Mouse (Mus musculus) c-Kit-positive CD71-negative TER-119-negative erythroid progenitor cells, embryonic 14.5 days (primary cell): ENCODE results near the gene Gm10130.
"Not testable (repeated sequence)": the region's sequence is repeated elsewhere in the genome, so short reads cannot be mapped to it uniquely, and the experiment has no call there.

Experiments used
- DNase-seq: peaks from one replicate; pipeline ENCODE4 v3.0.0-alpha.2; 2013; ENCODE audit warnings: low read depth

The Gm10130 gene

DNA sequence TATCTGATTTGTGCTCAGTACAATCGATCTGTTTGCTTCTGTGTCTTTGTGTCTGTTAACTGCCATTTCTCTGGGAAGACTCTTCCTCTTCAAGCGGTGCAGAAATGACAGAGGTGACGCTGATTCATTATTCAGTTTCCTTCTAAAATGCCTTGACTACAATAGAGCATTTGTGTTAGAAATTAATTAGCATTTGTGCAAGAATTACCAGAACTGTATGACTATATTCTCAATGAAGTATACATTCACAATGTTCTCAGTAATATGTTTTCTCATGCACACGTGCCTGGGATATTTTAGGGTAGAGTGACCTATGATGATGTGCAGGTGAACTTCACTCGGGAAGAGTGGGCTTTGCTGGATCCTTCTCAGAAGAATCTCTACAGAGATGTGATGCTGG is at the start of gene Gm10130:
Gene Gm10130, plus strand, starts transcription at position 301 of the 400 bp plus-strand sequence.
- DNase-seq, result no peak

- DNase-seq, result no peak
These were observed 29.8 kb upstream of the Gm10130 start for GRCm38 (mm10) chr2:150293669-150294068.

DNA sequence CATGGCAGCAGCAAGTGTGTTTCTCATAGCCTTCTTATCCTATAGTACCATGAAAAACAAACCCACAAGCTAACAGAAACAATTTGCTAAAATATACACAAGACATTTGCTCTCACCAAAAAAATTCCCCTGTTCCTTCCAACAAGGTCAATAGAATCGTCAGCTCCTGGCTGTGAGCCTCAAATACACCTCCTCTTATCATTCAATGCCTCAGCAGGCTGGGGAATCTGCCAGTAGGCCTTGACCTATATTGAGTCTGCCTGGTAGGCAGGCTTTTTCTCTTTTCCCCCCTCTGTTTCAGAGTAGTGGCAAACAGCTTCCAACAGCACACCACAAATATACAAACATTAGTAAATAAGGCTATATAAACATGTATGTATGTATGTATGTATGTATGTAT is 24.4 kb upstream of the Gm10130 start:
- no peak for DNase-seq

DNA sequence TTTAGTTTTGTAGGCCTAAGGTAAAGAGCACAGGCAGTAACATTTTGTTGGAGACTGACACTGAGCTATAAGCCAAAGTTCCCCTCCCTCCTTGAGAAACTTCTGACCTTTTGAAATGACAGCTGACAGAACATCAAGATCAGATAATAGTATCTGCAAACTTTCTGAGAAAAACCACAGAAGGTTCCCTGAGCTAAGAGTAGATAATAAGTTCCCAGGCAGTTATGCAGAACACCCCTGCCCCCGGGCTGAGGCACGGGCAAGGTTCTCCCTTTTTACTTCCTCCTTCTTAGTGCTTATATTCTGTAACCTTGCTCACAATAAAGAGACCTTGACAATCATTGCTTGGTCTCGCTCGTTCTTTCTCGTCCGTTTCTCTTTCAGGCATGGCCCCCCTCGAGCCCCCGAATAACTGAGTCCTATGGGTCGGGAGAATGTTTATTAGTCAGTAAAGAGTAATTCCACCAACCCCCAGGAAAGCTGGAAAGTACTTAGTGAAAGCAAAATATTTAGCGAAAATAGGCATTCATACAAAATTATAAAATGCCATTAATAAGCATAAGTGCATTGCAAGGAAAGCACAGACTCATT is 16.2 kb upstream of the Gm10130 start:
- no peak for DNase-seq

GRCm38 (mm10) chr2:150310952-150311884 is 12.3 kb upstream of the Gm10130 start:
- peak; percentile 68 for DNase-seq

DNA sequence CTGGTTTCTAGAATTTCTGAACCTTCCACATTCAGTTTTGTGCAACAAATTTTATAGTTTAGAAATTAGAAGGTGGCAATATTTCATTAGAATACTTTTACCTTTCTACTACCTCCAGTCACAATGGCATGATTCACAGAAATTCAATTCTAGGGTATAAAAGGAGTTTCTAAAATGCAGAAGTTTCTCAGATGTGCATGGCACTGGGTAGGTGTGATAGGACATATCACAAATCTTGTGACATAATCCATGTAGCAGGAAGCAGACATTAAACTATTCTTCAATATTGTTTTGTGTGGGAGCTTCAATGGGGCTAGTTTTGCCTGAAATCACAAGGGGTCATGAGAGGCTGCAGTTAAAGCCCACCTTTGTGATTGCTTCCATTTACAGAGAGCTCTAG is 7.4 kb upstream of the Gm10130 start:
- DNase-seq, result no peak

GRCm38 (mm10) chr2:150318973-150319372 is 4.5 kb upstream of the Gm10130 start:
- no peak for DNase-seq

DNA sequence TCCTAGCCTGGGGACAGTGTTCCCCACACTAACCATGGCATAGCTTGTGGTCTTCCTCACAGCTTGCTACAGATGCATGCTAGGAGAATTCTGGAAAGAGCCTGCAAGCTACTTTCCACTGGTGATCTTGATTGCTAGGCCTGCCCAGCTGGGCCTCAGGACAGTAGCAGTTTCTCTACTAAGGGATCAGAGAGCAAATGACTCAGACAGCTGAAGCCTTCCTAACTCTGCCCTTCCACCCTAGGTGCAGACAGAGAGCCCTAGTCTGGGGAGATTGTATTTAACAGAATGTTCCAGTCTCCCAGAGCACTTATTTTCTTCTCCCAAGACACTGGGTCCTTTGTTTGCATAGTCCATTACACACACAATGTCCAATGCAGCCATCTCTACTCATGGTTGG is 33.6 kb downstream of the Gm10130 start:
- not testable (repeated sequence) for DNase-seq

DNA sequence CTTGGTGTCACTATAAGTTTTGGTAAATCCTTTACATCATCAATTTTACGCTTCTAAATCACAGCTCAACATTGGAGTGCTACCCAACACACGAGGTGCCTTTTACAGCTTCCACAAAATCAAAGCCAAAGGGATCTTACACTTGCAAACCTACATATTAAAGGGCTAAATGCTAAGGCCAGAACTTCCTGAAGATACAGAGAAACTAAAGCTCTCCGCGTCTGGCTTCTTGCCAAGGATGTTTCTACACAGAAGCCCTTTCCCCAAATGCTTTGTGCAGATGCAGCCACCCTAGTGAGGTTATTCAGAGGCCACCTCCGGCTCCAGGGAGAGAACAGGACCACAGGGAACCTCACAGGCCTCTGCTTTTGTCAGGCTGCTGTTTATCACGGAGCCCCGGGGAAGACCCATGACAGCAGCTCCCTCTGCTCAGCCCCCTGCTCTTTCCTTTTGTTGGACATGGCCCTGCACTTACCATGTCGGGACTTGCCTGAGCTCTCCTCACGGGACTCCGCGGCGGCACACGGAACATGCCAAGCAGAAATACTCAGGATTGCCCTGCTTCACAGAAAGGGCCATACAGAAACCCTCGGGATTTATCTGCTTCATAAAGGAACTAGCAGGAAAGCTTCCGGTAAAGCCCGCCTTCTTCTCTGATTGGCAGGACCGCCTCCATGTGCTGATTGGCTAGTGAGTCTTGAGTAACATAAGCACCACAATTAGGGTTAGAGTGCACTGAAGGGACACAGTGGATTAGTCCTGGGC is 38.8 kb downstream of the Gm10130 start, which contains the start of gene 3300002I08Rik:
Gene 3300002I08Rik, minus strand, starts transcription at position 653 of the 765 bp plus-strand sequence.
- DNase-seq, result peak; percentile 60

- DNase-seq, result no peak
These were observed 39.4 kb downstream of the Gm10130 start for GRCm38 (mm10) chr2:150362878-150363229.

- DNase-seq, result not testable (repeated sequence)
These were observed 62.1 kb downstream of the Gm10130 start for GRCm38 (mm10) chr2:150385553-150386106.

DNA sequence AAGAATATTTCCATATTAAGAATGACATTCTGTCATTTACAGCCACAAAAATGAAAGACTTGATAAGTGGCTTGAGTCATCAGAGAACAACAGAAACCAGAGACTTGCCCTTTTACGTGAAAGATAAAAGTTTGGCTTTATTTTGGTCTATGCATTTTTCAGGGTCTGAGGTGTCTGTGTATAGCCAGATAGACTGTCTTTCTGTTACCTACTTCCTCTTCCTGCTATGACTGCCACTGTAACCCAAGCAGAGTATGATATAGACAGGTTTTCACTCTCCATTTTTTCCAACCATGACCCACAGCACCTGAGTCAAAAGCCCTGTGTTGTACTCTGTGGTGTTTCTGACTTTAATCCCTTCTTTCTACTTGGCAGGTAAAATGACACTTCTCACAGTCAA is 66.7 kb downstream of the Gm10130 start:
- no peak for DNase-seq

- DNase-seq, result not testable (repeated sequence)
These were observed 88.6 kb downstream of the Gm10130 start for GRCm38 (mm10) chr2:150412146-150412545.
